Mouse (Mus musculus) urinary bladder, postnatal 4 days (tissue): ENCODE results near the gene Tmtc2.

Experiments used
- DNase-seq, 2 experiments: peaks; one replicate each; pipeline ENCODE4 v3.0.0; 2021 to 2022; ENCODE audit warnings: low spot score in 2 of 2

The Tmtc2 gene

GRCm38 (mm10) chr10:105186636-105187035, 387.6 kb downstream of the Tmtc2 start:
- DNase-seq, result no peak

DNA sequence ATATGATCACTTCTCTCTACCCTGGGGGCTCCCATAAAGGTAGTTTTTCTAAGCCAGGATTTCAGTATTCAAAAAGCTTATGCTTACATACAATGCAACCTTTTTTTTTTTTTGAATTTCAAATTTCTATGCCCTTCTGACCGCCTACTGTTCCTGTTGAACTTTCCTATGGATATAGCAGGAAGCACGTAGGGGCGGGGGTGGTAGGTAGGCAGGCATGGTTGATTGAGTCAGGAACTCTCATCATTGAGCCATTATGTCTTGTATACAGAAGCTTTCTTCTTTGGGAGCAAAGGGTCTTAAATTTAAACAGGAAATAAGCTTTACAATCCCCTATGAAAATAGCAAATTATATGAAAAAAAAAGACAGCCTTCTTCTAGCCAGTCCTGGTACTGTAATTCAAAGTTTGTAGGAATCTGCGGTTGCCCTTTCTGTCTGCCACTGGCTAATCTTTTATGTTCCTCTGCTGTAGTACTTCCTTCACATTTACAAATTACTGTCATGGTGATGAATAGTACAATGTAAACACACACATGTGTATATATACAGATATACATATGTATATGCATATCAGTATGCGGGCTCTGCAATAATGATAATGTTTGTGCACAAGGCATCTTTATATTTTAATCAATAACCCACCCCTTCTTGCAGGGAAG, 405.7 kb downstream of the Tmtc2 start:
- DNase-seq, result no peak

GRCm38 (mm10) chr10:105165291-105165690, 409.0 kb downstream of the Tmtc2 start:
- DNase-seq, result no peak

DNA sequence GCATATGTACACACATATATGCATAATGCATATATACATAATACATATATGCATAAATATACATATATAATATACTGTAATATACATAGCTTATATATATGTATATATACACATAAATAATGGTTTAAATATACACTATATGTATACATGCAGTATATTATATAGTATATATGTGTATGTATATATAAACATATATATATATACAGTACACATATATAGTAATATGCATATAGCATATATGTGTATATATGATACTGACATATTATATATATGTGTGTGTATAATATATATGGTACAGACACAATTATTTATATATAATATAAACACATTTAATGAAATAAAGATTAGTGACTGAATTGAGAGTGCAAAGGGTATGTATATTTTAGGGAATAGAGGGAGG, 420.5 kb downstream of the Tmtc2 start:
- no peak for DNase-seq

DNA sequence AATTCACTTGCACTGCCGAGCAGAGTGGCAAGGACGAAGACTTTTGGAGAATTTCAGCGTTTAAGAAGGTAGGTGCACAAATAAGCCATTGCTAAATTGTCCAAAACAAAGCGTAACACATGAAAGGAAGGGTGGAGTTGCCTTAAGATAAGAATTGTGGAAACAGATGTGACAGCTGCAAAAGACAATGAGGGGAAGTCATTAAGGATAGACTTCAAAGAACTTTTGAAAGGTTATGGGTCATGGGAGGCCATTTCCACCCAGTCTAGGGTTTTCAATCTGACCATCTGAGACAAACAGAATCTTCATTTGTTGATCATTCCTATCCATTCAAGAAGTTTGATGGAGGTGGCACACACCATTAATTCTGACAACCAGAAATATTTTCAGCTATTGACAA, 429.9 kb downstream of the Tmtc2 start:
- DNase-seq, result no peak

DNA sequence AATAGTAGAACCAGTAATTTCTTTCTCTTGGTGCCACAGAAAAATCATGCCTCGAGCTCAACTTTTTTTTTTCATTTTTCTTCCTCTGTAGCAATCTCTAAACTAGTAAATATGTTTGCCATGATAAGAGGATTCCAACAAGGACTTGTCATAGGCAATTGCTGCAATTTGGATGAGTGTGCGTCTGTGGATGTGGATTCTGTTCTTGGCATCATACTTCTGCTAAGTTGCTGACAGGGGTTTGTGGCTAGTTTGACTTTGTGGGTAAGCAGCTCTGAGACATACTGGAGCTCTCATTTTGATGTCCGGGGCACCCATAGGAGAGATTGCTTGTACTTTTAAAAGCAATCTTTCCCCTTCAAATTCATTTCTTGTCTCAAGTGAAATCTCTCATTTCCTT, 432.1 kb downstream of the Tmtc2 start:
- DNase-seq, result no peak
